Mouse (Mus musculus) neural tube, embryonic 11.5 days (tissue): ENCODE measurements at regions not wholly inside any gene's neighbourhood (a gene's known extent, or its start where the extent isn't known, plus 50 kb on each side); places are given as distances from the start of the nearest gene placed in this dataset.
A peak's percentile ranks its signal among the peaks of the same experiment; 100 is the strongest.

Experiments
- ATAC-seq: fragments of 200-750 bp; cut with Nextera tagmentation; 2 replicates; pipeline ENCODE4 v1.8.0; 2017; ENCODE audit warnings: moderate number of reproducible peaks, mild to moderate bottlenecking, moderate TSS enrichment, moderate library complexity; ENCODE audit not compliant: insufficient read depth, low FRiP score, low TSS enrichment
- DNase-seq: peaks from one replicate; pipeline ENCODE4 v3.0.0-alpha.2; 2015; ENCODE audit warnings: low spot score
- H3K27ac ChIP-seq: fragments of 300-500 bp; sonication (generic); 2 replicates; pipeline ENCODE4 v1.5.1; 2014; ENCODE audit warnings: low read depth, mild to moderate bottlenecking, low read length
- H3K27me3 ChIP-seq: fragments of 300-500 bp; sonication (generic); 2 replicates; pipeline ENCODE4 v1.6.1; 2014; ENCODE audit warnings: mild to moderate bottlenecking, low read length, mixed read lengths; ENCODE audit not compliant: control insufficient read depth, insufficient read depth
- H3K36me3 ChIP-seq: fragments of 300-500 bp; sonication (generic); 2 replicates; pipeline ENCODE4 v1.6.1; 2014; ENCODE audit warnings: mild to moderate bottlenecking, low read length, moderate library complexity, mixed read lengths; ENCODE audit not compliant: control insufficient read depth, insufficient read depth
- H3K4me1 ChIP-seq: fragments of 300-500 bp; sonication (generic); 2 replicates; pipeline ENCODE4 v1.6.1; 2014; ENCODE audit warnings: low read length, mixed read lengths; ENCODE audit not compliant: control insufficient read depth, insufficient read depth
- H3K4me2 ChIP-seq: fragments of 300-500 bp; sonication (generic); 2 replicates; pipeline ENCODE4 v1.6.1; 2014; ENCODE audit warnings: low read depth, mild to moderate bottlenecking, moderate library complexity
- H3K4me3 ChIP-seq: fragments of 300-500 bp; sonication (generic); 2 replicates; pipeline ENCODE4 v1.5.1; 2014; ENCODE audit warnings: low read depth, low read length
- H3K9ac ChIP-seq: fragments of 300-500 bp; sonication (generic); 2 replicates; pipeline ENCODE4 v1.6.1; 2014; ENCODE audit warnings: mild to moderate bottlenecking, low read length
- H3K9me3 ChIP-seq: fragments of 300-500 bp; sonication (generic); 2 replicates; pipeline ENCODE4 v1.6.1; 2016; ENCODE audit warnings: low read length; ENCODE audit not compliant: control insufficient read depth
- WGBS: fragments of 180-500 bp; shearing (Covaris S2); extraction: QIAGEN DNeasy Blood & Tissue Kit; methylation state at CpG from one replicate; pipeline ENCODE4 v1.1.7; 2014; 5-methylcytosine and 5-hydroxymethylcytosine counted together

DNA sequence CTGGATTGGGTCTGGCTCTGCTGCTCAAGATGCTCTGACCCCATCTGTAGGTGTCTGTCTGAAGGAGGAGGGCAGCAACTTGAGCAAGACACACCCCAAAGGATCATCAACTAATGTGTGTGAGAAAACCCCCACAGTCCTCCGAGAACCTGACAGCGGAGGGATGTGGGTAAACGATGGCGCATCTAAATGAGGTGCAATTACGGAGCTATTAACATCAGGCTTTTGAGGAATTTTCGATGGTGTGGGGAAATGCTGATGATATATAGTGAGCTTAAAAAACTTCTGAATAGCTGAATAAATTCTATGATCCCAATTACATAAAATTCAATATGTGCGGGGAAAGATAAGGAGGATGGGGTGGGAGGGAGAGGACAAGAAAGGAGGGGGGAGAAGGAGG lies 406.1 kb downstream of the Matn1 start:
- Histone ChIP-seq H3K4me2 (no peak overlapping the region), H3K9me3 (no peaks in the 10 kb centered on the region), H3K27ac (no peak overlapping the region), H3K27me3 (no peaks in the 10 kb centered on the region), H3K4me1 (no peaks in the 10 kb centered on the region), H3K36me3 (no peaks in the 10 kb centered on the region), H3K4me3 (no peak overlapping the region), H3K9ac (no peak overlapping the region)
- DNase-seq, result no peak
- no peak for ATAC-seq
- WGBS, result 31% methylated on average over 7 of the region's 7 CpGs

DNA sequence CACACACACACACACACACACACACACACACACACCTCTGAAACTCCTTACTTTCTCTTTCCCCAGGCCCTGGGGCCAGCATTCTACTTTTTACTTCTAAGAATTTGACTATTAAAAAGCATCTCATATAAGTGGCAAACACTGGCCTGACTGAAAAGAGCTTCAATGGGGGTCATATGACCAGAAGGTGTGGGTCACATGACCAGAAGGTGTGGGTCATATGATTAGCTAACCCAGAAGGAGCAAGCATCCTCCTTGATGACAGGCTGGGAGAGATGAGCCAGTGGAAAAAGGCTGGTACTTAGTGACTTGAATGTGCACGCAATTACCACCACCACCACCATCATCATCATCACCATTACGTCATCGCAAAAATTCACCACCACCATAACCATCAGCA lies 410.7 kb downstream of the Matn1 start:
- WGBS, result 100% methylated on average over 3 of the region's 3 CpGs
- Histone ChIP-seq H3K36me3 (no peaks in the 10 kb centered on the region), H3K9me3 (no peaks in the 10 kb centered on the region), H3K9ac (no peak overlapping the region), H3K27me3 (no peaks in the 10 kb centered on the region), H3K4me2 (no peak overlapping the region), H3K4me1 (no peaks in the 10 kb centered on the region), H3K4me3 (no peak overlapping the region), H3K27ac (no peak overlapping the region)
- ATAC-seq, result no peak
- no peak for DNase-seq

- no peak overlapping the region for H3K9ac ChIP-seq
- no peaks in the 10 kb centered on the region for H3K36me3 ChIP-seq
- H3K4me3 ChIP-seq, result no peak overlapping the region
- no peaks in the 10 kb centered on the region for H3K27me3 ChIP-seq
- 94% methylated on average over 12 of the region's 12 CpGs for WGBS
- no peak for ATAC-seq
- DNase-seq, result no peak
- H3K27ac ChIP-seq, result no peak overlapping the region
- no peak overlapping the region for H3K4me2 ChIP-seq
- no peaks in the 10 kb centered on the region for H3K9me3 ChIP-seq
- no peaks in the 10 kb centered on the region for H3K4me1 ChIP-seq
Measured at GRCm38 (mm10) chr4:131355526-131355991, 411.4 kb downstream of the Matn1 start.

DNA sequence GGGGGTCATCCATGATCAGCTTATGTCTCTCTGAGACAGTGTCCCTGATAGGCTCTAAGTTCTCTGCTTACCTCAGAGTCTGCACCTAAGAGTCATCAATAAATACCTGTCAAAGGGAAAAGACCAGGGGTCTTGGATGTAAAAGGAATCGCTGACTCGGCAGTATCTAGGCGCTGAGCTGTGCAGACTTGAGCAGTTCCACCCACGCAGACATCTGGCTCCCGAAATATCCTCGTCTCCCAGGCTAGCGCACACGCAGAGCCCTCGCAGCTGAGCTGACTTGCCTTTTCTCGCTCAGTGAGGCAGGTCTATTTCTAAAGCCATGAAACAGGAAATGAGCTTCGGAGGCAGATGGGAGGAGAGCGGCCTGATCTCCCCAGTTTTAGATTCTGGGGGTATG lies 412.1 kb downstream of the Matn1 start:
- Histone ChIP-seq H3K9me3 (no peaks in the 10 kb centered on the region), H3K4me3 (no peak overlapping the region), H3K4me2 (no peak overlapping the region), H3K27me3 (no peaks in the 10 kb centered on the region), H3K4me1 (no peaks in the 10 kb centered on the region), H3K9ac (no peak overlapping the region), H3K27ac (no peak overlapping the region), H3K36me3 (no peaks in the 10 kb centered on the region)
- ATAC-seq (no peak), DNase-seq (no peak)
- 91% methylated on average over 12 of the region's 12 CpGs for WGBS

DNA sequence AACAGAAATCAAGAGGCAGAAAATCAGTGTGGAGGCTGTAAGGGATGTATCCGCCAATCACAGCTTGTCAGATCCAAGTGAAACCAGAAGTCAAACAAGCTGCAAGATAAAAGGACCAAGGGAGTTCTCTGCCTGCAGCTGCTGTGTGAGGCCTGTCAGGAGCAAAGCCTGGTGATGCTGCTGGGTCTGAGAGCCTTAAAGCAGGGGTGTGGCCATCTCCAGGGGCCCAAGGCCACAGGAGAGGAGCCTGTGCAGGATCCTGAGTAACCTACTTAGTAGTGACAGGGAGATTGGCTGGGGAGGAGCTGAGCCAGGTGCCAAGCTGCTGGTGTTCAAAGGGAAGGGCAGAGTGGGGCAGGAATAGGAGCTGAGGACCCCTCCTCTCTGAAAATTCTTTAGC lies 418.8 kb downstream of the Matn1 start:
- H3K4me3 ChIP-seq, result no peak overlapping the region
- no peaks in the 10 kb centered on the region for H3K4me1 ChIP-seq
- no peak overlapping the region; the same call in 1 of the 2 replicates for H3K9ac ChIP-seq
- H3K27me3 ChIP-seq, result no peaks in the 10 kb centered on the region
- no peaks in the 10 kb centered on the region for H3K9me3 ChIP-seq
- no peak overlapping the region for H3K4me2 ChIP-seq
- no peak overlapping the region for H3K27ac ChIP-seq
- DNase-seq (no peak), ATAC-seq (no peak)
- 54% methylated on average over 1 of the region's 1 CpGs for WGBS
- H3K36me3 ChIP-seq, result no peaks in the 10 kb centered on the region

DNA sequence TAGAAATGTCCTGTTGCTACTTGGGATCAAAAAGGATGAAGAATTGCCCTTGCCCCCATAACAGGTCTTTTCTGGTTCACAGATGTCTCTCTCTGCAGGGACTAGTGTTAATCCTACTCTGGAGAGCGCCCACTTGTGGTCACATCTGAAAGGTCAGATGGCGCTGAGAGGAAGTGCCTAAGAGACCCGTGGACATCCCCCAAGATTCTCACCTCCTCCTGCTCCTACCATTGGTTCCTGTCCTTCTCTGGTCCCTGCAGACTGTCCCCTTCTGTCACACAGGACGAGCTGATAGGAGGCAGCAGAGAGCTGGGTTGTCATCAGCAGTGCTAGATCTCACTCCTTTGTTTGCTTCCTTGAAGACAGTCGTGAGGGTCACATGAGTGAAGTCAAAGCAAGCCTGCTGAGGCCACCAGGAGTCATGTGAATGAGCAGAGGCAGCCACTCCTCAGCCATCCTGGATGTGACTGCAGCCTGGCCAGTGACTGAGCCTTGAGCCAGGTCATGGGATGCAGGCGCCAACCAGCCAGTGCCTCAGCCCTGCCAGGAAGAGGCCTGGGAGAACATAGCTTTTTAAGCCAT lies 420.6 kb downstream of the Matn1 start:
- whole genome bisulfite sequencing, result 29% methylated on average over 6 of the region's 6 CpGs
- H3K9me3 ChIP-seq, result no peaks in the 10 kb centered on the region
- H3K36me3 ChIP-seq, result no peaks in the 10 kb centered on the region
- no peak overlapping the region for H3K4me3 ChIP-seq
- no peaks in the 10 kb centered on the region for H3K4me1 ChIP-seq
- DNase-seq (peak; percentile 66), ATAC-seq (no peak)
- no peaks in the 10 kb centered on the region for H3K27me3 ChIP-seq
- H3K9ac ChIP-seq, result no peak overlapping the region
- no peak overlapping the region for H3K27ac ChIP-seq
- no peak overlapping the region for H3K4me2 ChIP-seq

DNA sequence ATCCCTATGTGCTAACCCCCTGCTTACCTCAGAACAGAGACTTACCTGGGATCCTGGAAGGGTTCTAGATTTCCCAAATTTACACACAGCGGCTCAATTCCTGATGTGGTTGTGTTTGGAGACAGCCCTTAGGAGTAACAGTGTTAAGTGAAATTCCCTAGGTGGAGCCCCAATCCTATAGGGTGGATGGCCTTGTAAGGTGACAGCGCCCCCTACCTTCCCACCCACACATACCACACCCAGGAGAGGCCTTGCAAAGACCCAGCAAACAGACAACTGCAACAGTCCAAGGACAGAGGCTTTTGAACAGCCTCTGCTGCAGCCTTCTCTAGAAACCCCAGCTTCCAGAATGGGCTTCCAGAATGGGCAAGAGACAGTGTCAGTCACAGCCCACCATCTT lies 421.8 kb downstream of the Matn1 start:
- H3K9me3 ChIP-seq, result no peaks in the 10 kb centered on the region
- no peak overlapping the region for H3K4me3 ChIP-seq
- H3K9ac ChIP-seq, result no peak overlapping the region
- no peak for ATAC-seq
- H3K4me2 ChIP-seq, result no peak overlapping the region
- H3K36me3 ChIP-seq, result no peaks in the 10 kb centered on the region
- no peak overlapping the region for H3K27ac ChIP-seq
- no peaks in the 10 kb centered on the region for H3K27me3 ChIP-seq
- no peak for DNase-seq
- 62% methylated on average over 2 of the region's 2 CpGs for WGBS
- H3K4me1 ChIP-seq, result no peaks in the 10 kb centered on the region

- no peak overlapping the region for H3K4me2 ChIP-seq
- H3K4me1 ChIP-seq, result no peaks in the 10 kb centered on the region
- DNase-seq (no peak), ATAC-seq (no peak)
- no peak overlapping the region for H3K9ac ChIP-seq
- no peak overlapping the region for H3K4me3 ChIP-seq
- H3K27ac ChIP-seq, result no peak overlapping the region
- H3K36me3 ChIP-seq, result no peaks in the 10 kb centered on the region
- H3K27me3 ChIP-seq, result no peaks in the 10 kb centered on the region
- H3K9me3 ChIP-seq, result no peaks in the 10 kb centered on the region
- 67% methylated on average over 1 of the region's 1 CpGs for WGBS
Measured at GRCm38 (mm10) chr4:131366656-131367055, 422.5 kb downstream of the Matn1 start.

- no peaks in the 10 kb centered on the region for H3K36me3 ChIP-seq
- no peak overlapping the region for H3K4me2 ChIP-seq
- no peak for ATAC-seq
- no peaks in the 10 kb centered on the region for H3K4me1 ChIP-seq
- no peak for DNase-seq
- no peak overlapping the region for H3K4me3 ChIP-seq
- no peak overlapping the region for H3K27ac ChIP-seq
- no peaks in the 10 kb centered on the region for H3K9me3 ChIP-seq
- no peaks in the 10 kb centered on the region for H3K27me3 ChIP-seq
- 83% methylated on average over 16 of the region's 16 CpGs for WGBS
- no peak overlapping the region for H3K9ac ChIP-seq
Measured at GRCm38 (mm10) chr4:131372517-131372916, 428.3 kb downstream of the Matn1 start.
